Mouse (Mus musculus) right cerebral cortex, postnatal 4 days (tissue): ENCODE results near the gene Fam161b.
A peak's percentile ranks its signal among the peaks of the same experiment; 100 is the strongest.

Experiments
- DNase-seq: peaks from one replicate; pipeline ENCODE4 v3.0.0-alpha.2; 2022

Gene Fam161b

DNA sequence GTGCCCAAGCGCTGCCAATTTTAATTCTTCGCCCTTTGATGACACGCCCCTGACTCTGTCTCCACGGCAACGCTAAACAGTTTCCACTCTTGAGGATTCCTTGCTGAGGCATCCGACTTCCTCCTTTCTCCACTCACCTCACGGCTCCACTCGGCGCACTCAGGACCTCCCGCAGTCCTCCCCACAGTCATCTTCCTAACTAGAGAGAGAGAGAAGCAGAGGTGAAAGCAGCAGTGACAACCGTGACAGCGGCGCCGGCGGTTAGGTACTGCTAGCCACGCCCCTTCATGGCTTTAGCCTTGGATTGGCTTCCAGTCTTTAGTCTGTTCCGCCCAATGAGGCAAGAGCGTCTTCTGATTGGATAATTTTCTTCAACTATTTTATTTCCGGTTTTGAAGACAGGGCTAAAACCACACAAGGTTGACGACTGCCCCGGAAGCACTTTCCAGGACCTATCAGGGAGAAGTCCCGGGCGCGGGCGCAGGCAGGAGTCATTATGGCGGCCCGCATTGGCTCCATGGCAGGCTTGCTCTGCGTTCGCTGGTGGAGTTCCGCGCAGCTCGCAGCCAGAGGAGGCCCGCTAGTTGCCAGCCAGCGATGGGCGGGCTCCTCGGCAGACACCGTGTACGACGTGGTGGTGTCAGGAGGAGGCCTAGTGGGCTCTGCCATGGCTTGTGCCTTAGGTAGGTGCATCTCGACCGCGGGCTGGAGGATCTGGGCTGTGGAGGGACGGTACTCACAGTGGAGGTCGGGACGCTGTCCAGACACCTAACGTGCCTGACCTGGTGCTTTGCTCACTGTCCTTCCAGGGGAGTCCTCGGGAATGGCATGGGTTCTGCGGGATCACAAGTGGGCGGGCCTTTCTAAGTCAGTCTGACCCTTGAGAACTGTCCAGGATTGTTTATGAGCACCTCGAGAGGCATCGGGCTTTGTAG, at the start of gene Fam161b, which contains the start of gene Coq6:
Gene Fam161b (minus strand): TSS at position 279 of the 935 bp plus-strand sequence.
Gene Coq6 (plus strand): TSS at position 103 of the 935 bp plus-strand sequence.
- DNase-seq, result peak; percentile 94

DNA sequence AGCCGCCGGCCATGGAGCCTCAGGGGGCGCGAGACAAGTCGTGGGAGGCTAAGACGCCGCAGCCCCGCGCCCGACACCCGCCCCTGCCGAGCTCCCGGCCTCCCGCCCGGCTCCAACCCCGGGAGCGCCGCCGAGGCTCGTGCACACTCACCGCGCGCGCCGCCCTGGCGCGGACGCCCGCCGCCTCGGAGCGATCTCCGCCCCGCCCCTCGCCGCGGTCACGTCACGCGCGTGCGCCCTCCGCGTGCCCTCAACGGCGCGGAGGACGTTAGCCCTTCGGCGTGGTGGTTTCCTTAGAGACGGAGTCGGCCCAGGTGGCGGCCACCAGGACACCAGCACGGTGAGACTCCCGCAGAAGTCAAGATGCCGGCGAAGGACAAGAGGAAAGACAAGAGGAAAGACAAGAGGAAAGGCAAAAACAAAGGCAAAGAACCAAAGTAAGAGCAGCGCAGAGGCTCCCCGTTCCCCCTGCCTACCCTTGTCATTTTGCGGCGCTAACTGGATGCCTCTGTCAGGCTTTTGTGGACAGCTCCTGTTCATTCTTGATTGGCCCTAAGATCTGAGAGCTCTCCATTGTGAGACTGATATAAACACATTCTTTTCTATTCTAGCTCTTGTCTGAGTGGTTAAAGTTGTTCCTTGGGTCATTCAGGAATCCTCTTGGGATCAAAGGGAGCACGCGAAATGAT, 47.3 kb upstream of the Fam161b start, which contains the start of the genes Entpd5 and Bbof1:
Gene Entpd5 (minus strand): TSS at position 211 of the 689 bp plus-strand sequence.
Gene Bbof1 (plus strand): TSS at position 253 of the 689 bp plus-strand sequence.
- peak; percentile 91 for DNase-seq

DNA sequence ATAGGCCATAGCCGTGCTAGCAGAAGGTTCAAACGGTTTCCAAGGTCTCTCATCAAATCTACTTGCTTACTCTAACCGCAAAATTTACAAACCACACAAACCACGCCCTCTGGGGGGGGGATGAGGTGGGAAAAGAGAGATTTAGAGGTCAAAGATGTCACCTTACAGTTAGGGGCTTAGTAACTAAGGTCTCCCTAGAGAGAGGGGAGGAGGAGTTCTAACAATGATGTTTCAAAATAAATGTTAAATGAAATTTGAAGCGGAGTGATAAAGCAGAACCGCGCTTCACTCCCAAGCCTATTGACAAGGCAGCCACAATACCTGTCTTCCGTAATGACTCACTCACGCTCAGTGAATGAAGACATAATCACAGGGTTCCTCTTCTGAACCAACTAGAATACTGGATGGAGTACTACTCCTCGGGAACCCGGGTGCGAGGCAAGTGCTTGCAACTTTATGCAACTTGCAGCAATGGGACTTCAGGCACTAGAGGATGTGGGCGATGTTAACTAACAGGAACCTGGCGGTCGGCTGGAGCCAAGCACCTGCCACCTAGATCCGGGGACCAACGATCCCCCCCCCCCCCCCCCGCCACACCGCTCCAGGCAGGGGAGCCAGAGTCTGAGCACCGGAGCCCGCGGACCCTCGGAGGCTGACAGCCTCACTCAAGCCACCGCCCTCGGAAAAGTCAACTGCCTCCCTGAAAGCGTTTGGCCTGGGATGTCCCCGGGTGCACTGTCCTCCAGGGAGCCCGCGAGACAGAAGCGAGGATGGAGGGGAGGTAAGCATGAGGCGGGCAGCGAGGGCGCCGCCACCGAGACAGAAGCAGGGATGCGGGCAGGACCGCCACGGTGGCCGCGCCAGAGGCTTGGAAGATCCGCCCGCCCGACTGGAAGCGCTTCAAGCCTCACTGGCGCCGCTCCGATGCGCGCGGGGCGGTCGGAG, 46.5 kb upstream of the Fam161b start:
- no peak for DNase-seq

DNA sequence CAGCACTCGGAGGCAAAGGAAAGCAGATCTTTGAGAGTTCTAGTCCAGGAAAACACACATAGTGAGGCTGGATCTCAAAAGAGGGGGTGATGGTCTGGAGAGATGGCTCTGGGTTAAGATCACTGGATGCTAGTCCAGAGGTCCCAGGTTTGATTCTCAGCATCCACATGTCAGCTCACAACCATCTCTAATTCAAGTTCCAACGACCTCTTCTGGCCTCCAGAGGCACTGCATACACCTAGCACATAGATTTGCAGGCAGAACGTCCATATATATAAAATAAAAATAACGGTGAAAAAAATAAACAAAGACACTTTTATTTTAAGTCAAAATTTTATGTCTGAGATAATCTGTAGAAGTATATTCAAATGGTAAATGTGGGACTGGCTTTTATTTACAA, 45.6 kb upstream of the Fam161b start:
- no peak for DNase-seq

DNA sequence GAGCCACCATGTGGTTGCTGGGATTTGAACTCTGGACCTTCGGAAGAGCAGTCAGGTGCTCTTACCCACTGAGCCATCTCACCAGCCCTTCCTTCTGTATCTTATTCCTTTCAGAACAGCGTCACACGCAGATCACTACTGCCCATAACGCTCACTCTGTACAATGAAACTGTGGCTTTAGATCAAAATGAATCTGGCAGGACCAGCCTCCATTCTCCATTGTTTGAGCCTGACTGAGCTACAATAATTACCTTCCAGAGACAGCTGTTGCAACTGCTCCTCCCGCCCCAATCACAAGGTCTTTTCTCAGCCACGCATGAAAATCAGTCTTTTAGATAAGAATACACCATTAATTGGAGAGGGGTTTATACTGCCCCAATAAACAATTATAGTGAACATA, 42.9 kb upstream of the Fam161b start:
- DNase-seq, result no peak

DNA sequence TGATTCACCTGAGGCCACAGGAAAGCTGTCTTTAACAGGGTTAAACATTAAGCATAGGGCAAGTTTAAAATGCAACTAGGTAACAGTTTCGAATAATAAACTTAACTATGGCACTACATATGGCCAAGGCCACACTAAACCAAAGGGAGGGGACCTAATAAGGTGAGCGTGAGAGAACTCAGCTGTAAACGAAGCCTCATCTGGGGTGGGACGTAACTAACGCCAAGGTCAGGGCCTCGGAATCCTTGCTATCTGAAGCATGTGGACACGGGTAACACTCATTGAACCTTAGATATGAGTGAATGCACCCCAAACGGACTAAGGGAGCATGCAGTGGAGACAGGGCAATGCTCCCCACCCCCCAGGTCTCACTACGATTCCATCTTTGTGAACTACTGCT, 41.3 kb upstream of the Fam161b start:
- no peak for DNase-seq

DNA sequence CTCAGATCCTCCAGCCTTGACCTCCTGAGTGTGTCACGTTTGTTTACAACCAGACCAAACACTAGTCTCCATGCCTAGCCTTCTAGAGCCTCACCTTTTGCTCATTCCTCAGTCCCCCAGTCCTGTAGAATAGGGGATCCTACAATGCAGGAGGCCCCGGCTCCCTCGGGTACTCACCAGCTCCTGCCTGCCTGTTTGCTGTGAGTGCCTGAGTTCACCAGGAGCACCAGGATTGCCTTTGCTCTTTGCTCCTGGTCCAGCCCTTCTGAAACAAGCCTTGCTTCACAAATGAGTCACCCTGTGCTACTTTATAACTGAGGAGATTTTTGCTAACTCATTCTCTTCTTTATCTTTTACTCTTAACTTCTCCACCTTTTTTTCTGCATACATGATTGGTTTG, 39.0 kb upstream of the Fam161b start:
- DNase-seq, result no peak

DNA sequence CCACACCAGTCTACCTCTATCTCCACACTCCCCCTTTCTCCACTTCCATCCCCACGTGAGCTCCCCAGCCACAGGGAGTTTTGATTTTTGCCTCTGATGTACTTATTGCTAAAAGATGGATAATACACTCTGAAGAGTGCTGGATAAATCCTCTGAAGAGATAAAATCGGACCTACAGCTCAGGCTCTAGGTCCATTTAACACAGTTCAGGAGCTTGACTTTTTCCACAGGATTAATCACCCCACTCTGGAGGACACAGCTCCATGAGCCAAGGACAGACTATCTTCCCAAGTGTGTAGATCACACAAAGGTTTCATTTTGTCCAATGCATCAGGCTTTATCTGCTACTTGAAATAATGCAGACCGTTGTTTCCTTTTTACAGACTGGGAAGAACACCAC, 38.4 kb upstream of the Fam161b start:
- no peak for DNase-seq

DNA sequence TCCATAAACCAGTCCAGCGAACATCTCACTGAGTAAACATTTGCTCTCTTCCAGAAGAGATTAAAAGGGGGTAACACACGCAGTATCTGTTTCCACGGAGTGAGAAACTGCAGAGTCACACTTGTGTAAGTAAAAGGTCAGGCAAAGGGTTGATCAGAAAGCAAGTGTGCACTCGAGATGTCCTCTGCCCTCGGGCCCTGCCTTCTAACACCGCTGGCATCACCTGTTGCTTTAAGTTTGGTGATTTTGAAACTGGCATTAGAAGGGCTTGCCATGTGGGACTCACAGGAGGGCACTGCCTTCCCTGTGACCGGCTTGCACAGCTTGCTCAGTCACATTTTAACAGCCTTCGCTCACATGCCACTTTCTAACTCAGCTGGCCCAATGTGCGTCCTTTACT, 38.0 kb upstream of the Fam161b start:
- DNase-seq, result no peak

DNA sequence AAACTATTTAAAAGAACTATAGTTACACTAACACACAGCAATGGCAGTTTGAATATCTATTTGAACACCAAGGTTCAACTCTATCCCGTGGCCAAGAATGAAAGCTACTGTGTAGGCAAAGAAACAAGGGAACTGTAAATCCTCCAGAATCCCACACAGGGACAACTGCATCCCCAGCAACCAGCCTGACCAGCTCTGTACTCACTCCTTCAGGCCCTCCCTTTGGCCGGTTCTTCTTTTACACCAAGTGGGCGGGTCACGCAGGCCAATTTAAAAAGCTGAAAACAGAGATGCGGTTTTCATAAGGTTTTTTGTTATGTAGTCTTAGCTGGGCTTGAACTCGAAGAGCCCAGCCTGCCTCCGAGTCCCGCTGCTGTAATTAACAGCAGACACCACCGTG, 37.5 kb upstream of the Fam161b start:
- no peak for DNase-seq

DNA sequence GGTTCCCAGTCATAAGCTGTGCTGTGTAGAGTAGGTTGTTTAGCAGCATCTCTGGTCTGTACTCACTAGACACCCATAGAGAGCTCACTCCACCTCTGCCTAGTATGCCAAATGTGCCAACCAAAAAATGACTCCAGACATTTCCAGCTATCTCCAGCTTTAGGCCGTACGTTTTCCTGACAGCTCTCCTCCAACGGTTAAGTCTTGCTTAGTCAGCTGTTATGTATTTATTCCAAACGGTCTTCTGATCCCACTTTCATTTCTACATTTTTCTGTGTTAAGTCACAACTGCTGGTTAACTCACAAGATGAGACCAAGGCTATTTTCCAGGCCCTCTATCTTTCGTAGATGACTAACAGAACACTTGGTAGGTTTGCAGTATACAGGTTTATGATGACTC, 37.0 kb upstream of the Fam161b start:
- no peak for DNase-seq

DNA sequence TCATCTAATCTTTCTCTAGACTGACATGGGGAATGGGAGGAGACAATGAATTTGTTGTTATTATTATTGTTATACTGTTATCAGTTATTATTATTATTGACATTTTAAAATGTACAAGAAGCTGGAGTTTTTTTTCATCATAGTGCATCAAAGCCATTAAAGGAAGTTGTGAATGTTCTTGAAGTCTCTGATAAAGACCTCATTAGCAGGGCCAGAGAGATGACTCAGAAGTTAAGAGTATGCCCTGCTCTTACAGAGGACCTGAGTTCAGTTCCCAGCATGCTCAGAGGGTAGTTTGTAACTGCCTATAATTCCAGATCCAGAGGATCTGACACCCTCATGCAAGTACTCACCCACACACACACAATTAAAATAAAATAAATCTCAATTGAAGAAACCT, 36.1 kb upstream of the Fam161b start:
- DNase-seq, result no peak

DNA sequence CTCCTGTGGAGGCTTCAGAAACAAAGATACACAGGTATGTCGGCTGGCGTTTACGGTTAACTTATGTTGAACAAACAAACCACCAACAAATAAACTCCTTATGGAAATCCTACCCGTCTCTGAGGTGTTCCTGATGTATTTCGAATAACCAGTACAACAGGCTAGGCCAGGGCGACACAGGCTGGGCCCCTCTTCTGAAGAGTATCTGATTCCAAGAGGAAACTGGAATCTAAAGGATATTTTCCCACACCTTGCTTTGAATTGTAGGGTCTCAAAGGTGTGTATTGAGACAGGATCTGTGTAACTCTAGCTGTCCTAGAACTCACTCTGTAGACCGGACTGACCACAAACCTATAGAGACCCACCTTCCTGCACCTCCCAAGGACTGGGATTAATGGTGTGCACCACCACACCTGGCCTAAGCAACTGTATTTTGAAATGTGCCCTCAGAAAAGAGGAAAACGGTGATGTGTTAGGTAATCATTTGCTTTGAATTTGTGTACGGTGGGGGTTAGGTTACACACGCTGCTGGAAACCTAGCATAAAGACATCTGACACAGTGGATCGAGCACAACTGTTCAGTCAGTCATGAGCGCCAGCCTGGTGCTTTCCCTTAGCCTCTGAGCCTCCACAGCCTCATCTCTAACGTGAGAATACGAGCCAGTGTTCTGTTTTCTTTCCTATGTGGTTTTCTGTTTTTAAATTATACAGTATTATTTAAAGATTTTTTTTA, 35.5 kb upstream of the Fam161b start:
- DNase-seq, result no peak

DNA sequence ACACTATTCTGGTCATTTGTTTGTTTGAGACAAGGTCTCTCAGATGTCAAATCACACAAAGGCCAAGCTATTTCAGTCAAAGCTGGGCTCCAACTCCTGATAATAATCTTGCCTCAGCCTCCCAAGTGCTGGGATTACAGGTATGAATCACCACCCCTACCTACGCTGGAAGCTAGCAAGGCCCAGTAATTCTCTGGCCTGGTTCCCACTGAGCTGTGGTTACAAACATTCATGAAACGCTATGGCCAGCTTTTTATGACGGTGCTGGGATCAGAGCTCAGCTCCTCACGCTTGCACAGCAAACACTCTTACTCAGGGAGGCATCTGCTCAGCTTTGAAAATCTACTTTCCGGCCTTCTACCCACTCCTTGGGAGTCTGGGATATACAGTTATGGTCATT, 32.2 kb upstream of the Fam161b start:
- DNase-seq, result no peak

DNA sequence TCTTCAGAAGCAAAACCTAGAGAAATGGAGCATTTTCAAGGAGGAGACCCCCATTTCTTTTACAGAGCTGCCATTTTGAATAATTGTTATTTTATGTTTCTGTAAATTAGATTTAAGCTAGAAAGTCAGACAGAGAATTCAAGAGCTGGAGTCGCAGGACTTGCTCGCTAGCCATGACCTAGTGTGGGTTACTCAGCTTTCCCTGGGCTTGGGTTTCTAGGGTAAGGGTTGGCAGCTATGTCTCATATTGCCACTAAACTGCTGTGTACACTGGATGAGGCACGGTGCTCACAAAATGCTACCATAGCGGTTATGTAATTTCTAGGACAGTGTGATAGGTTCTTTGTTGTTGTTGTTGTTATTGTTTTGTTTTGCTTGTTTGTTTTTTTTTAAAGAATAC, 31.0 kb upstream of the Fam161b start:
- DNase-seq, result no peak

DNA sequence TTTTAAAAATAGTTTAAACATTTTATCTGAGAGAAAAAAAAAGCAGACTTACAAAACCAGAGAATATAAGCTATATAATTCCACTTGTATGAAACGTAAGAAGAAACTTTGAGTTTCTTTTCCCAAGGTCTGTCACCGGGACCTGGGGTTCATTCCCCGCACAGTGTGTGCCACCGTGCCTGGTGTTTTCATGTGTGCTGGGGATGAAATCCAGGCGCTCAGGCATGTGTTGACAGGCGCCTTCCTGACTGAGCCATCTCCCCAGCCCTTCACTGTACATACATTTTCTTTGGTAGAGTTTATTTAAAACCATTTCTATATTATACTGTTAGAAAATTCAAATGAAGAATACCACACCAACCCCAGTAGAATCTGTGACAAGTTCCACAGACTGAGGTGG, 28.7 kb upstream of the Fam161b start:
- DNase-seq, result no peak

DNA sequence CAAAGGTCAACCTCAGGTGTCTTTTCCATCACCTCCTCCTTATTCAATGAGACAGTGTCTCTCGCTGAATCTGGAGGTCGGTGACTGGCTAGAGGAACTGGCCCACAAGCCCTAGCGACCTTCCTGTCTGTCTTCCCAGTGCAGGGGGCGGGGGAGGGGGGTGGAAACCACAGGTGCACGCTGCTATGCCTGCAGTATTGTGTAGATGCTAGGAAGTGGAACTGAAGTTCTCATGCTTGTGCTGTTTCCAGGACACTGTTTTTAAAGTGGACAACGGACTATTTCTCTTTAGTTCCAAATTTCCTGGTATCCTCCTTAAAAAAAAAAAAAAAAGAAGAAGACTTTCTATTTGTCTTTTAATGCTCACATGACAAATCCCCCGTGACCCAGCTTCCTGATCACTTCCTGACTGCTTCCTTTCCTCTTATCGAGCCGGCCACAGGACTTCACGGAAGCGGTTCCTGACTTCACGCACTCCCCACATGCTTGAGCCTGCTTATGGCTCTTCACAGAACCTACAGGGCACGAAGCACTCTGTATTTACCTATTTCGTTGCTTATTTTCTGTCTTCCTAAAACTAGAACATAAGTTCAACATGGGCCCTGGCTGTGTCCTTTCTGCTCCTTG, 27.3 kb upstream of the Fam161b start:
- no peak for DNase-seq

DNA sequence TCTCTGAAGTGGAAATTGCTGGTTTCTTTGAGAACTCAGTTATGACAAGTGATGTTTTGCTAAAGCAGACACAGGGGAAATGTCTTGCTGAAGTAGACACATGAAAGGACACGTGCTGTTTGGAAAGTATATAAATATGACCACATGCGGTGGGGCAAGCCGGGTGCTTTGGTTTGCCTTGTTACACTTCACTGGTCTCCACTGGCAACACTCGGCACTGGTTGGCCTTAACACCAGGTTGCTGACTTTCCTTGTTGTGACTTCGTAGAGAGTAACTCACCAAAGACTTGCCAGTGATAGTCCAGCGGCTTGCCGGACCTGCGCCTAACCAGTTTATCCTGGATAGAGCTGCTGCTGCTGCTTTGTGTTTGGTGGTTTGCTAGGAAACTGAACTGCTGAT, 26.5 kb upstream of the Fam161b start:
- DNase-seq, result no peak

DNA sequence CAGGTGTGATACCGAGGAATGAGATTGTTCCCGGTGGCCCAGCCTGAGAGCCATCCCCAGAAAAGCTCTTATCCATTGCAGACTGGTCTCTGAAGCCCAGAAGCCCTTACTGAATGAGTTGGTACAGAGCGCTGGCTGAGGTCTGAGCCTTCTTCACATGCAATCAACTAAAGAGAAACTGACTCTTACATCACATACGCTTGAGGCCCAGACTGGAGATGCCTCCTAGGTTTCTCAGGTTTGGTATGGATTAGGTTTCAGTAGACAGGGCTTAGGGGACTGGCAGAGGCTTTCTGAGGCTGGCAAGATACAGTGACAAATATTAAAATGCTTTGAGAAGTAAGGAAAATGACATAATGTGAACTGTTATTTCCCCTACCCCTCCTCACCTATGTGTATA, 23.8 kb upstream of the Fam161b start:
- DNase-seq, result no peak

DNA sequence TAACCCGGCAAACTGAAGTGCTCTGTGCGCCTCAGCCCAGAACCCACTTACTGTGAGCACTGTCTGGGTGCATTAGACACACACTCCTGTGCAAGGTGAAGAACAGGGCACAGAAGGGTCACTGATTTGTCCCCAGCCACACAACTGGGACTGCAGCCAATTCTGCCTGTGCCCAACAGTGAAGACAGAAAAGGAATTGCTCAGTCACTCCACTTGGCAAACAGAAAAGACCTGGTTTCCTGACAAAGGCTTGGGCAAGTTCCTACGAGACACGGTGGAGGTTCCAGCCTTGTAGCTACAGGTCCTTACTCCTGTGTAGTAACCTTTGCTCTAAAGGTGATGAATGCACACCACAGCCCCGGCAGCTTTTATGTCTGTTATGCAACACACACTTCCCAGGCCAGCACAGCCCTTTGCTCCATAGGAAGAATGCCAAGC, 23.0 kb upstream of the Fam161b start:
- peak; percentile 22 for DNase-seq

DNA sequence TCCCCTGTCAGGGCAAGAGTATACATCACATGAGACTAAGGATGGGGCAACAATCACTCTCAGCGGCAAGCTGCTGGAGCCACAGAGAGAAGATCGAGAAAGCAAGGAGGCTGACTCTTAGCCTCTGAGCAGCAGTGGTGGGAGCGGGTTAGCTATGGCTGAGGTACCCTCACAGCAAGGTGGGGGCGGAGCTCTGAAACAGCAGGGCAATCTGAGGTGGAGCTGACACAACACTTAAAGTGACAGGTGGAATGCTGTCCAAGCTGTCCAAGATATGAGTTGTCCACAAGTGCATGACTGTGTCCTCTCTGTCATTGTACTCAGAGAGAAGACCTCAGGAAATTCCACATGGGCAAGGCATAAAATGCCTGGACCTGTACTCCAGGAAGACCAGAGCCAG, 20.7 kb upstream of the Fam161b start:
- no peak for DNase-seq
